ENCODE assay signal across 34 mouse cellular contexts in the genomic region with DNA sequence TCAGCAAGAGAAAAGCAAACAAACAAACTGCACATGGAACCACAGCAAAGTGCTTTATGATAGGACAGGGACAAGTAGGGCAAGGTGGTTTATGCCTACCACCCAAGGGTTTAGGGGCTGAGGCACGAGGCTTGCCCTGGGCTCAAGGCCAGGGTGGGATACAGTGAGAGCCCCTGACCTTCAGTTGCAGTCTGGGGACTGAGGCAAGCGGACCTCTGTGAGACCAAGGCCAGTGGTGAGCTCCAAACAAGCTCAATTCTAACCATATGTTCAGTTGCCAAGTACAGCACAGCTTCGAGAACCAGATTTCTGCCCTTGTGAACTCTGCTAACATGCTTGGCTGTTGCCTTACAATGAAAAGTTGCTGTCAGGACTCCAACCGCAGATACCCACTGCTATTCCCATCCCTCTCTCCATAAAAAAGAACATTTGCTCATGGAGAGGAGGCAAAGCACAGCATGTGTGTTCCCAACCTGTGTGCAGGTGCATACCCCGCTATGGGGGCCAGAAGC. TPM values are rescaled to one million over a fixed set of nuclear protein-coding genes. Genes with fewer than 3 reads are reported as not detected.
DNase-seq lines count a peak whose midpoint lies in the region; ATAC-seq and TF ChIP-seq lines count a peak whose summit lies in the region.
"Had no signal": no experiment of that assay in that cellular context is flagged by ENCODE, and none has a peak within 500 bp of the region (broad histone marks: within the 10 kb centered on the region; RNA-seq: fewer than 3 reads in every experiment).

No protein-coding gene starts in this region.

- no peak overlapping the region for H3K4me2 ChIP-seq in heart, embryonic 13.5 days
- no peak overlapping the region for H3K4me2 ChIP-seq in liver, embryonic 11.5 days
- H3K4me2 ChIP-seq: embryonic facial prominence, embryonic 15.5 days; forebrain, embryonic 13.5 days; lung, embryonic 15.5 days; midbrain, embryonic 15.5 days had no signal

- WGBS in heart, embryonic 13.5 days: 76% methylated on average over 5 of the region's 5 CpGs
- WGBS in liver, adult 2 months: 37% methylated on average over 5 of the region's 5 CpGs
- 84% methylated on average over 5 of the region's 5 CpGs for WGBS in liver, embryonic 11.5 days

- peaks cover 63% of the 10 kb centered on the region for H3K79me2 ChIP-seq in liver, adult 2 months (ENCODE audit: control insufficient read depth, insufficient read depth, low read length)

- peak overlapping the region; percentile 9; the same call in 1 of the 2 replicates for H3K27ac ChIP-seq in heart, embryonic 13.5 days (replicated peaks)
- H3K27ac ChIP-seq in liver, adult 2 months (replicated peaks; ENCODE audit: insufficient read depth, low read depth, low read length): peak overlapping the region; percentile 50
- no peak overlapping the region for H3K27ac ChIP-seq in liver, embryonic 11.5 days (ENCODE audit: low read depth, low read length)
- H3K27ac ChIP-seq: embryonic facial prominence, embryonic 15.5 days; forebrain, embryonic 13.5 days; lung, embryonic 15.5 days; midbrain, embryonic 10.5 days; midbrain, embryonic 15.5 days had no signal

- H3K4me3 ChIP-seq in heart, embryonic 13.5 days: no peak overlapping the region
- H3K4me3 ChIP-seq in liver, adult 2 months (ENCODE audit: insufficient read depth, low read depth, low read length): no peak overlapping the region
- H3K4me3 ChIP-seq in liver, embryonic 11.5 days (ENCODE audit: low read depth, low read length): no peak overlapping the region
- H3K4me3 ChIP-seq: embryonic facial prominence, embryonic 15.5 days; forebrain, embryonic 13.5 days; lung, embryonic 15.5 days; midbrain, embryonic 10.5 days; midbrain, embryonic 15.5 days had no signal

- H3K4me1 ChIP-seq in heart, embryonic 13.5 days: peaks cover 79% of the 10 kb centered on the region
- peaks cover 28% of the 10 kb centered on the region for H3K4me1 ChIP-seq in liver, adult 2 months (ENCODE audit: control insufficient read depth, insufficient read depth, low read length)
- peaks cover 12% of the 10 kb centered on the region for H3K4me1 ChIP-seq in liver, embryonic 11.5 days (replicated peaks; ENCODE audit: control insufficient read depth, insufficient read depth, low read length)

- DNase-seq in adrenal gland, postnatal 14 days: peak; percentile 25
- DNase-seq in adrenal gland, postnatal 25 days: no peak
- DNase-seq in heart, adult 9 months (ENCODE audit: low spot score in 2 of 2): no peak
- DNase-seq in liver, adult 2 months (ENCODE audit: extremely low read depth, low read depth, low spot score): peak; percentile 71
- DNase-seq in liver, embryonic 11.5 days (ENCODE audit: low spot score): no peak
- DNase-seq: cerebellum, adult 18-20 months; cerebellum, postnatal 10 days; gastrocnemius, postnatal 25 days; heart, postnatal 10 days; kidney, adult 9 months; kidney, postnatal 14 days; layer of hippocampus, adult 9-11 months; liver; right cerebral cortex, postnatal 4 days; thymus, adult 2 months; thymus, postnatal 36 days had no signal

- H3K36me3 ChIP-seq in heart, embryonic 13.5 days: peaks cover 13% of the 10 kb centered on the region
- no peaks in the 10 kb centered on the region for H3K36me3 ChIP-seq in liver, adult 2 months (ENCODE audit: control insufficient read depth, insufficient read depth, low read length)
- peaks cover 2% of the 10 kb centered on the region; the same call in 1 of the 2 replicates for H3K36me3 ChIP-seq in liver, embryonic 11.5 days (ENCODE audit: control insufficient read depth, insufficient read depth, low read length)
- H3K36me3 ChIP-seq: embryonic facial prominence, embryonic 15.5 days; lung, embryonic 15.5 days; midbrain, embryonic 15.5 days had no signal

- ATAC-seq in heart, embryonic 13.5 days (ENCODE audit: extremely low read depth, insufficient number of reproducible peaks, low FRiP score, low TSS enrichment): no peak
- no peak for ATAC-seq in liver, embryonic 11.5 days (replicated peaks; ENCODE audit: low FRiP score)
- ATAC-seq in erythroblast, adult 5-6 weeks (replicated peaks; ENCODE audit: low FRiP score, poor library complexity, severe bottlenecking): no peak
- ATAC-seq: forebrain, embryonic 13.5 days; hindbrain, embryonic 16.5 days; midbrain, embryonic 15.5 days; Patski had no signal

- TF ChIP-seq CTCF in liver, adult 2 months (IDR thresholded peaks at IDR 0.05; ENCODE audit: low read depth, low read length): no peak

- TF ChIP-seq POLR2A in liver, adult 2 months (IDR thresholded peaks at IDR 0.05; ENCODE audit: extremely low read depth, insufficient read depth, low read length): no peak

- H3K27me3 ChIP-seq in heart, embryonic 13.5 days (replicated peaks): no peaks in the 10 kb centered on the region
- H3K27me3 ChIP-seq in liver, adult 2 months (ENCODE audit: control insufficient read depth, insufficient read depth, low read length): no peaks in the 10 kb centered on the region
- no peaks in the 10 kb centered on the region for H3K27me3 ChIP-seq in liver, embryonic 11.5 days (replicated peaks; ENCODE audit: control insufficient read depth, insufficient read depth, low read length)
- H3K27me3 ChIP-seq: embryonic facial prominence, embryonic 15.5 days; forebrain, embryonic 13.5 days; lung, embryonic 15.5 days; midbrain, embryonic 15.5 days; Patski had no signal

- H3K9me3 ChIP-seq in heart, embryonic 13.5 days: no peaks in the 10 kb centered on the region
- H3K9me3 ChIP-seq in liver, embryonic 11.5 days (ENCODE audit: control insufficient read depth, low read length): no peaks in the 10 kb centered on the region
- H3K9me3 ChIP-seq: embryonic facial prominence, embryonic 15.5 days; forebrain, embryonic 13.5 days; lung, embryonic 15.5 days; midbrain, embryonic 10.5 days; midbrain, embryonic 15.5 days had no signal

- H3K9ac ChIP-seq in heart, embryonic 13.5 days: no peak overlapping the region; the same call in 1 of the 2 replicates
- H3K9ac ChIP-seq in liver, adult 2 months (ENCODE audit: low read depth, low read length): no peak overlapping the region
- H3K9ac ChIP-seq in liver, embryonic 11.5 days (ENCODE audit: low read depth, low read length): no peak overlapping the region
- H3K9ac ChIP-seq: embryonic facial prominence, embryonic 15.5 days; forebrain, embryonic 13.5 days; lung, embryonic 15.5 days; midbrain, embryonic 15.5 days had no signal

RNA-seq across cellular contexts. Expression of a gene that starts 8.6 kb away (rescaled TPM):
- total RNA-seq in adrenal gland, postnatal 14 days (2021): 63.8 and 78.6 TPM in 2 replicates
- total RNA-seq in adrenal gland, postnatal 25 days (2021): 105 and 111 TPM in 2 replicates
- polyA plus RNA-seq in heart, embryonic 13.5 days (2015; fragmentation: Nextera tagmentation; extraction: Ambion mirVana): 29.9 and 32.3 TPM in 2 replicates
- 22.4 and 23.3 TPM in 2 replicates for total RNA-seq in liver, adult 2 months (2014; rRNA removed)
- 28.2 and 30.0 TPM in 2 replicates for polyA plus RNA-seq in liver, adult 2 months (2012; rRNA removed)
- polyA plus RNA-seq in liver, embryonic 11.5 days (2014; fragmentation: Nextera tagmentation; extraction: Ambion mirVana): 35.0 and 37.4 TPM in 2 replicates
- 29.9 and 37.1 TPM in 2 replicates for total RNA-seq in erythroblast, adult 5-6 weeks (2015; ENCODE audit: low replicate concordance)
- 26.8 and 34.8 TPM in 2 replicates for total RNA-seq in erythroblast, adult 5-6 weeks (2017; ENCODE audit: low replicate concordance)

RNA-seq across cellular contexts. Expression of a gene that starts 36.9 kb away (rescaled TPM):
- 103 and 104 TPM in 2 replicates for total RNA-seq in adrenal gland, postnatal 14 days (2021)
- total RNA-seq in adrenal gland, postnatal 25 days (2021): 7.0 and 13.4 TPM in 2 replicates
- 3.6 and 3.9 TPM in 2 replicates for polyA plus RNA-seq in heart, embryonic 13.5 days (2015; fragmentation: Nextera tagmentation; extraction: Ambion mirVana)
- not detected in 2 replicates for total RNA-seq in liver, adult 2 months (2014; rRNA removed)
- not detected in 2 replicates for polyA plus RNA-seq in liver, adult 2 months (2012; rRNA removed)
- polyA plus RNA-seq in liver, embryonic 11.5 days (2014; fragmentation: Nextera tagmentation; extraction: Ambion mirVana): not detected in 2 replicates
- total RNA-seq in erythroblast, adult 5-6 weeks (2015; ENCODE audit: low replicate concordance): not detected in 2 replicates
- not detected in 2 replicates for total RNA-seq in erythroblast, adult 5-6 weeks (2017; ENCODE audit: low replicate concordance)
- total RNA-seq: common myeloid progenitor, adult 5-6 weeks; left cerebral cortex, postnatal 14 days; megakaryocyte progenitor cell, adult 5-6 weeks; MEL; neutrophil, adult 5-6 weeks had no signal
- polyA plus RNA-seq: forebrain, embryonic 13.5 days; hindbrain, embryonic 11.5 days; hindbrain, embryonic 16.5 days; limb, embryonic 11.5 days; midbrain, embryonic 10.5 days; neural tube, embryonic 11.5 days; Patski had no signal

RNA-seq across cellular contexts. Expression of a gene that starts 59.3 kb away (rescaled TPM):
- not detected in 2 replicates for total RNA-seq in adrenal gland, postnatal 14 days (2021)
- total RNA-seq in adrenal gland, postnatal 25 days (2021): not detected in 2 replicates
- polyA plus RNA-seq in heart, embryonic 13.5 days (2015; fragmentation: Nextera tagmentation; extraction: Ambion mirVana): 0.51 TPM in 1 of 2 replicates, not detected in the other
- not detected in 2 replicates for total RNA-seq in liver, adult 2 months (2014; rRNA removed)
- polyA plus RNA-seq in liver, adult 2 months (2012; rRNA removed): not detected in 2 replicates
- polyA plus RNA-seq in liver, embryonic 11.5 days (2014; fragmentation: Nextera tagmentation; extraction: Ambion mirVana): 0.31 TPM in 1 of 2 replicates, not detected in the other
- not detected in 2 replicates for total RNA-seq in erythroblast, adult 5-6 weeks (2015; ENCODE audit: low replicate concordance)
- not detected in 2 replicates for total RNA-seq in erythroblast, adult 5-6 weeks (2017; ENCODE audit: low replicate concordance)
- total RNA-seq: common myeloid progenitor, adult 5-6 weeks; gastrocnemius, postnatal 25 days; heart, postnatal 10 days; left cerebral cortex, postnatal 14 days; megakaryocyte progenitor cell, adult 5-6 weeks; MEL; neutrophil, adult 5-6 weeks had no signal
- polyA plus RNA-seq: hindbrain, embryonic 11.5 days; hindbrain, embryonic 16.5 days; intestine, embryonic 14.5 days; limb, embryonic 11.5 days; midbrain, embryonic 15.5 days; neural tube, embryonic 11.5 days; Patski; thymus, adult 2 months had no signal

Comparison
In these comparisons a context has a peak if more than half of its experiments do, and no peak if none do; other contexts are left out.
1. DNase-seq: peak in adrenal gland, postnatal 14 days (single experiment) and liver, adult 2 months (single experiment); none in adrenal gland, postnatal 25 days (single experiment), heart, adult 9 months (0 of 2) and liver, embryonic 11.5 days (single experiment).